Mouse (Mus musculus): Measurements from ENCODE around the gene Mitd1. TPM values are rescaled to one million over a fixed set of nuclear protein-coding genes. Genes with fewer than 3 reads are reported as not detected.

Mitd1 gene
- 16.2 TPM for polyA plus RNA-seq (2015; fragmentation: Illumina TruSeq; extraction: RNeasy Lipid Tissue Mini Kit (QIAGEN cat#74804); ENCODE audit: low read depth, low replicate concordance)

GRCm38 (mm10) chr1:37890025-37890652, at the start of gene Mitd1, which contains the start of gene Mrpl30:
Mitd1 (minus strand) TSS chr1:37890411.
Mrpl30 (plus strand) TSS chr1:37890477.

GRCm38 (mm10) chr1:37916393-37916792, 26.2 kb upstream of the Mitd1 start, which contains the start of gene Lyg2:
Lyg2 (minus strand) TSS chr1:37916493.

GRCm38 (mm10) chr1:37871704-37872103, 18.5 kb downstream of the Mitd1 start, which contains the start of gene Lipt1:
Lipt1 (plus strand) TSS chr1:37871738.

GRCm38 (mm10) chr1:37866286-37866685, 23.9 kb downstream of the Mitd1 start, which contains the start of gene Tsga10:
Tsga10 (minus strand) TSS chr1:37866429.

Other genes with a start within 250 kb of the Mitd1 start
- 138 TPM for gene 2010300C02Rik, start 170.3 kb downstream of the Mitd1 start, polyA plus RNA-seq (2015; fragmentation: Illumina TruSeq; extraction: RNeasy Lipid Tissue Mini Kit (QIAGEN cat#74804); ENCODE audit: low read depth, low replicate concordance)
- gene Tsga10, start 24.0 kb downstream of the Mitd1 start, polyA plus RNA-seq (2015; fragmentation: Illumina TruSeq; extraction: RNeasy Lipid Tissue Mini Kit (QIAGEN cat#74804); ENCODE audit: low read depth, low replicate concordance): 13.8 TPM
- gene Lipt1, start 18.7 kb downstream of the Mitd1 start, polyA plus RNA-seq (2015; fragmentation: Illumina TruSeq; extraction: RNeasy Lipid Tissue Mini Kit (QIAGEN cat#74804); ENCODE audit: low read depth, low replicate concordance): 7.9 TPM
- gene Mrpl30, start 66 bp upstream of the Mitd1 start, polyA plus RNA-seq (2015; fragmentation: Illumina TruSeq; extraction: RNeasy Lipid Tissue Mini Kit (QIAGEN cat#74804); ENCODE audit: low read depth, low replicate concordance): 193 TPM
- gene Lyg2, start 26.1 kb upstream of the Mitd1 start, polyA plus RNA-seq (2015; fragmentation: Illumina TruSeq; extraction: RNeasy Lipid Tissue Mini Kit (QIAGEN cat#74804); ENCODE audit: low read depth, low replicate concordance): not detected
- gene Lyg1, start 67.3 kb upstream of the Mitd1 start, polyA plus RNA-seq (2015; fragmentation: Illumina TruSeq; extraction: RNeasy Lipid Tissue Mini Kit (QIAGEN cat#74804); ENCODE audit: low read depth, low replicate concordance): not detected
- 69.9 TPM for gene Txndc9, start 107.5 kb upstream of the Mitd1 start, polyA plus RNA-seq (2015; fragmentation: Illumina TruSeq; extraction: RNeasy Lipid Tissue Mini Kit (QIAGEN cat#74804); ENCODE audit: low read depth, low replicate concordance)
- gene Eif5b, start 107.6 kb upstream of the Mitd1 start, polyA plus RNA-seq (2015; fragmentation: Illumina TruSeq; extraction: RNeasy Lipid Tissue Mini Kit (QIAGEN cat#74804); ENCODE audit: low read depth, low replicate concordance): 37.3 TPM
- 27.6 TPM for gene Rev1, start 239.4 kb upstream of the Mitd1 start, polyA plus RNA-seq (2015; fragmentation: Illumina TruSeq; extraction: RNeasy Lipid Tissue Mini Kit (QIAGEN cat#74804); ENCODE audit: low read depth, low replicate concordance)